Mouse (Mus musculus): Measurements from ENCODE around the gene Cd300c2. TPM values are rescaled to one million over a fixed set of nuclear protein-coding genes. Genes with fewer than 3 reads are reported as not detected.

Gene Cd300c2
- polyA plus RNA-seq, 1 experiment = 447 TPM

- H3K27ac ChIP-seq (ENCODE audit: insufficient read depth, low read depth, low read length) = peak within 1 kb of the TSS; percentile 85
- TF ChIP-seq CTCF (IDR thresholded peaks at IDR 0.05; ENCODE audit: low read depth, low read length) (no peak), POLR2A (IDR thresholded peaks at IDR 0.05; ENCODE audit: borderline replicate concordance, low read depth, low read length) (no peak)
- no peak within 1 kb of the TSS for H3K4me3 ChIP-seq (ENCODE audit: insufficient read depth, low read length)
- peaks cover 39% of the 10 kb centered on the region for H3K4me1 ChIP-seq (ENCODE audit: control insufficient read depth, insufficient read depth, low read length)
These were observed 32.9 kb downstream of the Cd300c2 start, which contains the start of gene Cd300c for GRCm38 (mm10) chr11:114968752-114969207. Gene Cd300c, minus strand, starts transcription at chr11:114969157.

GRCm38 (mm10) chr11:114965182-114965828, 36.4 kb downstream of the Cd300c2 start:
- Histone ChIP-seq H3K4me3 (ENCODE audit: insufficient read depth, low read length) (no peak overlapping the region), H3K4me1 (ENCODE audit: control insufficient read depth, insufficient read depth, low read length) (peaks cover 61% of the 10 kb centered on the region), H3K27ac (ENCODE audit: insufficient read depth, low read depth, low read length) (peak overlapping the region; percentile 96)
- TF ChIP-seq CTCF (IDR thresholded peaks at IDR 0.05; ENCODE audit: low read depth, low read length) (no peak), POLR2A (IDR thresholded peaks at IDR 0.05; ENCODE audit: borderline replicate concordance, low read depth, low read length) (no peak)

- Histone ChIP-seq H3K27ac (ENCODE audit: insufficient read depth, low read depth, low read length) (0 out of 2 replicates have a peak overlapping the region, but pooled peaks have one; percentile 20), H3K4me3 (ENCODE audit: insufficient read depth, low read length) (no peak overlapping the region), H3K4me1 (ENCODE audit: control insufficient read depth, insufficient read depth, low read length) (peaks cover 44% of the 10 kb centered on the region)
- TF ChIP-seq POLR2A (IDR thresholded peaks at IDR 0.05; ENCODE audit: borderline replicate concordance, low read depth, low read length) = no peak
- no peak for TF ChIP-seq CTCF (IDR thresholded peaks at IDR 0.05; ENCODE audit: low read depth, low read length)
These were observed 41.3 kb downstream of the Cd300c2 start for GRCm38 (mm10) chr11:114960369-114960768.

Other genes with a start within 250 kb of the Cd300c2 start
- 2.5 and 3.0 TPM in 2 replicates for gene Kif19a, start 236.5 kb downstream of the Cd300c2 start, polyA plus RNA-seq (2012; ENCODE audit: insufficient read depth, insufficient read length, missing spikeins)
- not detected in 2 replicates for gene Btbd17, start 205.9 kb downstream of the Cd300c2 start, polyA plus RNA-seq (2012; ENCODE audit: insufficient read depth, insufficient read length, missing spikeins)
- gene Gpr142, start 203.0 kb downstream of the Cd300c2 start, polyA plus RNA-seq (2012; ENCODE audit: insufficient read depth, insufficient read length, missing spikeins) = not detected in 2 replicates
- 35.4 and 38.0 TPM in 2 replicates for gene Gprc5c, start 150.7 kb downstream of the Cd300c2 start, polyA plus RNA-seq (2012; ENCODE audit: insufficient read depth, insufficient read length, missing spikeins)
- gene Cd300a, start 111.8 kb downstream of the Cd300c2 start, polyA plus RNA-seq (2012; ENCODE audit: insufficient read depth, insufficient read length, missing spikeins) = 202 and 239 TPM in 2 replicates
- 194 and 220 TPM in 2 replicates for gene Cd300lb, start 67.5 kb downstream of the Cd300c2 start, polyA plus RNA-seq (2012; ENCODE audit: insufficient read depth, insufficient read length, missing spikeins)
- gene Cd300c, start 32.7 kb downstream of the Cd300c2 start, polyA plus RNA-seq (2012; ENCODE audit: insufficient read depth, insufficient read length, missing spikeins) = 1.5 and 1.7 TPM in 2 replicates
- 112 and 116 TPM in 2 replicates for gene Cd300ld, start 12.0 kb downstream of the Cd300c2 start, polyA plus RNA-seq (2012; ENCODE audit: insufficient read depth, insufficient read length, missing spikeins)
- gene Cd300ld2, start 14.3 kb upstream of the Cd300c2 start, polyA plus RNA-seq (2012; ENCODE audit: insufficient read depth, insufficient read length, missing spikeins) = 3.4 and 5.1 TPM in 2 replicates
- gene Cd300ld4, start 25.1 kb upstream of the Cd300c2 start, polyA plus RNA-seq (2012; ENCODE audit: insufficient read depth, insufficient read length, missing spikeins) = 28.8 and 32.2 TPM in 2 replicates
- gene Cd300ld5, start 35.9 kb upstream of the Cd300c2 start, polyA plus RNA-seq (2012; ENCODE audit: insufficient read depth, insufficient read length, missing spikeins) = 16.3 and 17.2 TPM in 2 replicates
- gene Cd300ld3, start 46.5 kb upstream of the Cd300c2 start, polyA plus RNA-seq (2012; ENCODE audit: insufficient read depth, insufficient read length, missing spikeins) = 542 and 670 TPM in 2 replicates
- 10.0 and 11.1 TPM in 2 replicates for gene Cd300e, start 60.3 kb upstream of the Cd300c2 start, polyA plus RNA-seq (2012; ENCODE audit: insufficient read depth, insufficient read length, missing spikeins)
- not detected in 2 replicates for gene Rab37, start 89.6 kb upstream of the Cd300c2 start, polyA plus RNA-seq (2012; ENCODE audit: insufficient read depth, insufficient read length, missing spikeins)
- 1.9 and 2.9 TPM in 2 replicates for gene Cd300lf, start 132.1 kb upstream of the Cd300c2 start, polyA plus RNA-seq (2012; ENCODE audit: insufficient read depth, insufficient read length, missing spikeins)
- gene Slc9a3r1, start 161.5 kb upstream of the Cd300c2 start, polyA plus RNA-seq (2012; ENCODE audit: insufficient read depth, insufficient read length, missing spikeins) = 76.2 and 78.8 TPM in 2 replicates
- gene Tmem104, start 185.6 kb upstream of the Cd300c2 start, polyA plus RNA-seq (2012; ENCODE audit: insufficient read depth, insufficient read length, missing spikeins) = 40.2 and 42.7 TPM in 2 replicates
- 23.5 and 24.0 TPM in 2 replicates for gene Nat9, start 186.0 kb upstream of the Cd300c2 start, polyA plus RNA-seq (2012; ENCODE audit: insufficient read depth, insufficient read length, missing spikeins)

Measured in bone marrow macrophage, adult 2 months (primary cell).